Mouse (Mus musculus): ENCODE results near the gene 4921524J17Rik. TPM values are rescaled to one million over a fixed set of nuclear protein-coding genes. Genes with fewer than 3 reads are reported as not detected.

The 4921524J17Rik gene
- polyA plus RNA-seq (2012): 74.2 and 81.1 TPM in 2 replicates

DNA sequence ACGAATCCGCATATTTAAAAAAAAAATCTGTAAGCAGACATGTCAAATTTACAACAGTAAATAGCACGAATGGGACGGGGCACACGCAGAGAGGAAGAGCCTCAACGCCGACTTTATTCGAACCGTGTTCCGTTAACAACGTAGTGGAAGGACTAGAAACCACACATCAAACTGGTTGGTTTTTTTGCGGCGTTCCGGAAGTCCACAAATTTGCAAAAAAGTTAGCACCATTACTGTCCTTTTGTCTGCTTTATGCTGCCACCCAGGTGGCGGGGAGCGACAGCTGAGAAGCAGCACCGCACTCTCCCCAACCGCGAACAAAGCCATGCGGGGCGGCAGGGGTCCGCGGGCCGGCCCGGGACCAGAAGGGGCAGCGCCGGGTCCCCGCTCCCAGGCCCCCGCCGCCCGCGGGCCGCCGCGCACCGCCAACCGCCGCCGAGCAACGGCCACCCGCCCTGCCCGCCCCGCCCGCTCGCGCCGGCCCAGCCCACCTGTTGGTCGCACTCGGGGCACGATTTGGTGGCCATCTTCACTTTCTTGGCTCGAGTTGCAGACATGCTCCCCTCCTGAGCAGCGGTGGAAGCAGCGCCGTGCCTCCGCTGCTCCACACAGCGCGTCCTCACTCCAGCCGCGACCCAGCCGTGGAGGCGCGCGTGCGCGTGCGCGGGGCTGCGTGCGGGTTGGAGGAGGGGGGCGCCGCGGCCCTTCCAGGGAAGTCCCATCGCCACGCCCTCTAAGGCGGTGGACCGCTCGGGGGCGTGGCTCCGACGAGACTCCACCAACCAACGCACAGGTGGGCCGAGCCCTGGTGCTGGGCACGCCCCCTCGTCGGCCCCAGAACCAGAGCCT is at the start of gene 4921524J17Rik:
TSS of gene 4921524J17Rik (minus strand) at position 666 of the 849 bp plus-strand sequence.

DNA sequence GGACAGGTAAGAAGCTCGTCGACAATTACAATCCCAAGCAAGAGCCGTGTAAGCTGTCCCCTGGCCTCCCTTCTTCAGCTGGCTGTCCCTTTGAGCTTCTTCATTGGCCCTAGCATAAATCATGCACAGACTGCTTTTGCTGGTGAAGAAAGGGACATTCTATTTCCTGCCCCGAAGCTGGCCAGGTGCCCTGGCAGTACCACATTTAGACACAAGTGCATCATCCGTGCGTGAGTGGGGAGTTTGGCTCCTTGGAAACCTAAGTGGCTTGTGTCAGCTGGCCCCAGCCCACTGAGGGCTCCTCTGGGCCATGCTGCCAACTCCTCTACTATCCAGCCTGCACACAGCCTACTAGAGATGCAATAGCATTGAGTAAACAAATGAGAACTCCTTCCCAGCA is 46.4 kb downstream of the 4921524J17Rik start, which contains the start of gene Mylk3:
TSS of gene Mylk3 (minus strand) at position 141 of the 400 bp plus-strand sequence.

Other genes starting within 250 kb of the 4921524J17Rik start
- gene Olfr371, start 206.8 kb downstream of the 4921524J17Rik start, polyA plus RNA-seq (2012): not detected in 2 replicates
- gene Orc6, start 133.2 kb downstream of the 4921524J17Rik start, polyA plus RNA-seq (2012): 24.5 and 26.9 TPM in 2 replicates
- 3.2 and 3.8 TPM in 2 replicates for gene Vps35, start 133.0 kb downstream of the 4921524J17Rik start, polyA plus RNA-seq (2012)
- gene Mylk3, start 46.5 kb downstream of the 4921524J17Rik start, polyA plus RNA-seq (2012): 5.5 and 7.3 TPM in 2 replicates
- gene Gpt2, start 59.7 kb upstream of the 4921524J17Rik start, polyA plus RNA-seq (2012): 1.7 and 2.0 TPM in 2 replicates
- gene Dnaja2, start 122.5 kb upstream of the 4921524J17Rik start, polyA plus RNA-seq (2012): 133 and 141 TPM in 2 replicates

Measured in megakaryocyte-erythroid progenitor cell, adult 5 weeks (primary cell).